Mouse (Mus musculus): ENCODE measurements at regions not wholly inside any gene's neighbourhood (a gene's known extent, or its start where the extent isn't known, plus 50 kb on each side); places are given as distances from the start of the nearest gene placed in this dataset.

DNA sequence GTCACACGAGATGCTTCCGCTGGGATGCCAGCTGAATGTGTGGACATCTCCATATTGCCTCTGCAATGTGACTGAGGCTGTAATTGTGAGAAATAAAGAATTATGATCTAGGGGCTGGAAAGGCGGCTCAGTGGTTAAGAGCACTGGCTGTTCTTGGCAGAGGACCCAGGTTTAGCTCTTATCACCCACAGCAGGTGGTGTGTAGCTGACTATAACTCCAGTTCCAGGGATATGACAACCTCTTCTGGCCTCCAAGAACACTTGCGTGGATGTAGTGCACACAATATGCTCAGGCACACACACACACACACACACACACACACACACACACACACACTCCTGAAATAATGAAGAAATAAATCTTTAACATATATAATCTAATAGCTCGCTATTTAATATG is 232.7 kb upstream of the Kcnab2 start:
- TF ChIP-seq POLR2A (IDR thresholded peaks at IDR 0.05; ENCODE audit: insufficient read length, low read depth) (no peak), POLR2AphosphoS2 (IDR thresholded peaks at IDR 0.05; ENCODE audit: insufficient read length, low read depth) (no peak), MYOD1 (IDR thresholded peaks at IDR 0.05; ENCODE audit: control insufficient read depth in 1 of 3, insufficient read length in 2 of 3, low read depth in 2 of 3) (no peak), REST (IDR thresholded peaks at IDR 0.05; ENCODE audit: insufficient read depth, insufficient read length) (no peak), MAX (IDR thresholded peaks at IDR 0.05; ENCODE audit: low read depth) (no peak), CEBPB (IDR thresholded peaks at IDR 0.05; ENCODE audit: insufficient read depth, poor library complexity, severe bottlenecking) (no peak), SRF (IDR thresholded peaks at IDR 0.05; ENCODE audit: control insufficient read depth, insufficient read length, low read depth) (no peak), TCF12 (IDR thresholded peaks at IDR 0.05; ENCODE audit: insufficient read depth, poor library complexity, severe bottlenecking) (no peak), MYOG (IDR thresholded peaks at IDR 0.05; ENCODE audit: control insufficient read depth in 1 of 3, insufficient read depth in 1 of 3, insufficient read length in 2 of 3, low read depth in 2 of 3) (no peak), USF1 (IDR thresholded peaks at IDR 0.05; ENCODE audit: low read depth) (no peak), E2F4 (IDR thresholded peaks at IDR 0.05; ENCODE audit: insufficient read depth) (no peak)

Data from myocyte (in vitro differentiated cells).